ENCODE assay signal across 10 mouse cellular contexts in genomic region chr19:5962651-5963050, GRCm38 (mm10). TPM values are rescaled to one million over a fixed set of nuclear protein-coding genes. Genes with fewer than 3 reads are reported as not detected.
DNase-seq lines count a peak whose midpoint lies in the region; ATAC-seq and TF ChIP-seq lines count a peak whose summit lies in the region.
"Had no signal": no experiment of that assay in that cellular context is flagged by ENCODE, and none has a peak within 500 bp of the region (broad histone marks: within the 10 kb centered on the region; RNA-seq: fewer than 3 reads in every experiment).

No protein-coding gene starts in this region.

- H3K4me2 ChIP-seq in kidney, embryonic 16.5 days (replicated peaks; ENCODE audit: low read depth, low read length) = peak overlapping the region; percentile 90
- H3K4me2 ChIP-seq in hindbrain, embryonic 15.5 days = peak overlapping the region; percentile 81
- H3K4me2 ChIP-seq in midbrain, embryonic 14.5 days (ENCODE audit: low read length) = peak overlapping the region; percentile 96

- H3K9ac ChIP-seq in kidney, embryonic 16.5 days (replicated peaks; ENCODE audit: low read length) = no peak overlapping the region; the same call in 1 of the 2 replicates
- no peak overlapping the region for H3K9ac ChIP-seq in hindbrain, embryonic 15.5 days
- no peak overlapping the region for H3K9ac ChIP-seq in midbrain, embryonic 14.5 days (replicated peaks; ENCODE audit: low read length)

- no peaks in the 10 kb centered on the region for H3K27me3 ChIP-seq in kidney, embryonic 16.5 days (ENCODE audit: insufficient read depth, low read length)
- no peaks in the 10 kb centered on the region for H3K27me3 ChIP-seq in Patski
- no peaks in the 10 kb centered on the region for H3K27me3 ChIP-seq in hindbrain, embryonic 15.5 days
- no peaks in the 10 kb centered on the region for H3K27me3 ChIP-seq in midbrain, embryonic 14.5 days (ENCODE audit: control insufficient read depth, insufficient read depth, low read length)

- 30% methylated on average over 1 of the region's 1 CpGs for WGBS in kidney, embryonic 16.5 days
- WGBS in hindbrain, embryonic 15.5 days = 41% methylated on average over 1 of the region's 1 CpGs
- 24% methylated on average over 1 of the region's 1 CpGs for WGBS in midbrain, embryonic 14.5 days

- H3K4me1 ChIP-seq in kidney, embryonic 16.5 days (ENCODE audit: insufficient read depth, low read length) = peaks cover 20% of the 10 kb centered on the region
- H3K4me1 ChIP-seq in hindbrain, embryonic 15.5 days (replicated peaks) = peaks cover 20% of the 10 kb centered on the region
- H3K4me1 ChIP-seq in midbrain, embryonic 14.5 days (ENCODE audit: control insufficient read depth, insufficient read depth, low read length) = 0 out of 2 replicates have a peak, but pooled peaks cover 11% of the 10 kb centered on the region

- no peak for ATAC-seq in kidney, embryonic 16.5 days (ENCODE audit: low FRiP score, low TSS enrichment)
- no peak for ATAC-seq in Patski
- no peak for ATAC-seq in hindbrain, embryonic 15.5 days (ENCODE audit: low FRiP score, low read depth)
- ATAC-seq in midbrain, embryonic 14.5 days (ENCODE audit: low FRiP score, low TSS enrichment) = no peak

- in situ Hi-C loops in Patski (cut with MboI; ENCODE audit: low pct_unique_long_range_greater_than_20kb) = loop anchor here (5.0 to 10.0 kb wide), 4 partner anchors 40 to 372 kb away; partner anchors contain the start of genes Capn1, Cdc42ep2, Men1 and Snx15

- H3K27ac ChIP-seq in kidney, embryonic 16.5 days (ENCODE audit: low read length) = no peak overlapping the region
- no peak overlapping the region for H3K27ac ChIP-seq in hindbrain, embryonic 15.5 days (replicated peaks)
- H3K27ac ChIP-seq in midbrain, embryonic 14.5 days (replicated peaks; ENCODE audit: low read depth, low read length) = no peak overlapping the region

- POLR2A ChIA-PET in Patski (lab: Charles Lee) = no interaction called here

- H3K4me3 ChIP-seq in kidney, embryonic 16.5 days (ENCODE audit: low read length) = peak overlapping the region; percentile 75
- no peak overlapping the region for H3K4me3 ChIP-seq in hindbrain, embryonic 15.5 days
- no peak overlapping the region for H3K4me3 ChIP-seq in midbrain, embryonic 14.5 days (replicated peaks; ENCODE audit: low read depth, low read length)

- no peaks in the 10 kb centered on the region for H3K9me3 ChIP-seq in kidney, embryonic 16.5 days (ENCODE audit: low read length)
- H3K9me3 ChIP-seq in hindbrain, embryonic 15.5 days = no peaks in the 10 kb centered on the region
- no peaks in the 10 kb centered on the region for H3K9me3 ChIP-seq in midbrain, embryonic 14.5 days (ENCODE audit: control insufficient read depth, low read length)

- peak; percentile 64 for TF ChIP-seq CTCF in Patski (IDR thresholded peaks at IDR 0.05)

- DNase-seq in kidney, adult 9 months = no peak
- DNase-seq in Patski (ENCODE audit: low read depth, low spot score) = no peak
- DNase-seq in midbrain, embryonic 14.5 days = no peak
- DNase-seq in natural killer cell, adult 2 months (ENCODE audit: low spot score in 2 of 2) = no peak
- no peak for DNase-seq in layer of hippocampus, postnatal 36 days
- DNase-seq in frontal cortex, adult 2 months (ENCODE audit: extremely low spot score in 1 of 2, low spot score in 1 of 2) = no peak

- peaks cover 5% of the 10 kb centered on the region; the same call in 1 of the 2 replicates for H3K36me3 ChIP-seq in kidney, embryonic 16.5 days (ENCODE audit: insufficient read depth, low read length)
- H3K36me3 ChIP-seq in hindbrain, embryonic 15.5 days = no peaks in the 10 kb centered on the region
- 0 out of 2 replicates have a peak, but pooled peaks cover 2% of the 10 kb centered on the region for H3K36me3 ChIP-seq in midbrain, embryonic 14.5 days (ENCODE audit: control insufficient read depth, insufficient read depth, low read length)

- CTCF ChIA-PET in Patski (lab: Charles Lee) = interaction anchor here (1.3 to 6.0 kb wide), 2 partner anchors 57 to 165 kb away, joined by 4 to 46 read pairs; no protein-coding TSS in a partner anchor

RNA-seq across cellular contexts. Expression of gene Pola2, which starts 1.4 kb away (rescaled TPM):
- 77.7 and 82.1 TPM in 2 replicates for polyA plus RNA-seq in kidney, embryonic 16.5 days (2015; fragmentation: Nextera tagmentation; extraction: Ambion mirVana)
- 24.0 TPM for polyA plus RNA-seq in Patski (2021)
- 26.7 and 28.1 TPM in 2 replicates for polyA plus RNA-seq in hindbrain, embryonic 15.5 days (2015; fragmentation: Nextera tagmentation; extraction: Ambion mirVana)
- 17.6 and 23.4 TPM in 2 replicates for polyA plus RNA-seq in midbrain, embryonic 14.5 days (2014; fragmentation: Nextera tagmentation; extraction: Ambion mirVana)
- 1 to 10 TPM; 5.3 to 5.5 TPM for total RNA-seq in layer of hippocampus, postnatal 36 days (2021)
- polyA plus RNA-seq in frontal cortex, adult 2 months (2012; rRNA removed) = 14.2 and 14.3 TPM in 2 replicates

RNA-seq across cellular contexts. Expression of gene Slc22a20, which starts 23.3 kb away (rescaled TPM):
- not detected in 2 replicates for polyA plus RNA-seq in kidney, embryonic 16.5 days (2015; fragmentation: Nextera tagmentation; extraction: Ambion mirVana)
- polyA plus RNA-seq in Patski (2021) = not detected
- polyA plus RNA-seq in hindbrain, embryonic 15.5 days (2015; fragmentation: Nextera tagmentation; extraction: Ambion mirVana) = not detected in 2 replicates
- polyA plus RNA-seq in midbrain, embryonic 14.5 days (2014; fragmentation: Nextera tagmentation; extraction: Ambion mirVana) = not detected in 2 replicates
- total RNA-seq in layer of hippocampus, postnatal 36 days (2021) = not detected
- polyA plus RNA-seq in frontal cortex, adult 2 months (2012; rRNA removed) = 0.42 TPM in 1 of 2 replicates, not detected in the other
- total RNA-seq: left cerebral cortex, postnatal 36 days had no signal
- polyA plus RNA-seq: cortical plate, adult 2 months had no signal

RNA-seq across cellular contexts. Expression of gene Cdc42ep2, which starts 38.0 kb away (rescaled TPM):
- polyA plus RNA-seq in kidney, embryonic 16.5 days (2015; fragmentation: Nextera tagmentation; extraction: Ambion mirVana) = 16.5 and 17.3 TPM in 2 replicates
- polyA plus RNA-seq in Patski (2021) = 6.5 TPM
- 19.0 and 20.3 TPM in 2 replicates for polyA plus RNA-seq in hindbrain, embryonic 15.5 days (2015; fragmentation: Nextera tagmentation; extraction: Ambion mirVana)
- polyA plus RNA-seq in midbrain, embryonic 14.5 days (2014; fragmentation: Nextera tagmentation; extraction: Ambion mirVana) = 12.3 and 16.2 TPM in 2 replicates
- total RNA-seq in layer of hippocampus, postnatal 36 days (2021) = 1 to 10 TPM; 4.4 to 5.5 TPM
- polyA plus RNA-seq in frontal cortex, adult 2 months (2012; rRNA removed) = 7.7 and 9.1 TPM in 2 replicates

RNA-seq across cellular contexts. Expression of gene Dpf2, which starts 49.8 kb away (rescaled TPM):
- polyA plus RNA-seq in kidney, embryonic 16.5 days (2015; fragmentation: Nextera tagmentation; extraction: Ambion mirVana) = 185 and 188 TPM in 2 replicates
- polyA plus RNA-seq in Patski (2021) = 94.5 TPM
- 111 and 113 TPM in 2 replicates for polyA plus RNA-seq in hindbrain, embryonic 15.5 days (2015; fragmentation: Nextera tagmentation; extraction: Ambion mirVana)
- 96.6 and 108 TPM in 2 replicates for polyA plus RNA-seq in midbrain, embryonic 14.5 days (2014; fragmentation: Nextera tagmentation; extraction: Ambion mirVana)
- 100 to 1,000 TPM in 1 of 2 experiments, 10 to 100 TPM in 1; 92.0 to 108 TPM for total RNA-seq in layer of hippocampus, postnatal 36 days (2021)
- 106 and 118 TPM in 2 replicates for polyA plus RNA-seq in frontal cortex, adult 2 months (2012; rRNA removed)

RNA-seq across cellular contexts. Expression of gene Capn1, which starts 53.0 kb away (rescaled TPM):
- 11.1 and 11.9 TPM in 2 replicates for polyA plus RNA-seq in kidney, embryonic 16.5 days (2015; fragmentation: Nextera tagmentation; extraction: Ambion mirVana)
- polyA plus RNA-seq in Patski (2021) = 70.4 TPM
- 4.8 and 5.8 TPM in 2 replicates for polyA plus RNA-seq in hindbrain, embryonic 15.5 days (2015; fragmentation: Nextera tagmentation; extraction: Ambion mirVana)
- 2.4 and 2.6 TPM in 2 replicates for polyA plus RNA-seq in midbrain, embryonic 14.5 days (2014; fragmentation: Nextera tagmentation; extraction: Ambion mirVana)
- total RNA-seq in layer of hippocampus, postnatal 36 days (2021) = 10 to 100 TPM; 20.5 to 26.0 TPM
- 15.0 and 16.3 TPM in 2 replicates for polyA plus RNA-seq in frontal cortex, adult 2 months (2012; rRNA removed)
